Mouse (Mus musculus) spleen, postnatal 4 days (tissue): ENCODE results near the gene Eaf2.
A peak's percentile ranks its signal among the peaks of the same experiment; 100 is the strongest.

Experiments
- DNase-seq, 2 experiments: peaks; one replicate each; pipeline ENCODE4 v3.0.0; 2022; ENCODE audit warnings: low spot score in 2 of 2

Eaf2 gene

GRCm38 (mm10) chr16:36770830-36771229 is 104.0 kb downstream of the Eaf2 start:
- no peak for DNase-seq

DNA sequence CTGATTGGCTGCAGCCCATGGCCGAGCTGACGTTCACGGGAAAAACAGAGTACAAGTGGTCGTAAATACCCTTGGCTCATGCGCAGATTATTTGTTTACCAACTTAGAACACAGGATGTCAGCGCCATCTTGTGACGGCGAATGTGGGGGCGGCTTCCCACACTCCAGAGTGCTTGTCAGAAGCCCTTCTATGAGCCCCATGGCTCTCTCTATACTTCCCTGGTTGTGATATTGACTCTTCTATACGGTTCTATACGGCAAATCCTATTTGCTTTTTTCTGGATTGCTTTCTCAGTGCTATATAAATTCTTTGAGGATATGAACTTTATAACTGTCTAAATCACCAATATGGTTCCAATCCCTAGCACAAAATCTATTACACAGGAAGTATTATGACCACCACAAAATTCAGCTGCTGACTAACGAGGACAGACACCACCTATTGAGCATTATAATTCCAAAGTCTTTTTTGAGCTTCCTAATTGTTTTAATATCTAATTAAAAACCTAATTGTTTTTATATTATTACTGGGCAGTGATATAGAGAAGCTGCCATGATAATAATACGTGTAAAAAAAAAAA is 104.5 kb downstream of the Eaf2 start:
- DNase-seq = peak in 1 of 2 experiments; percentile 22

- no peak for DNase-seq
Measured at GRCm38 (mm10) chr16:36751979-36752378, 122.8 kb downstream of the Eaf2 start.

GRCm38 (mm10) chr16:36747767-36748166 is 127.0 kb downstream of the Eaf2 start:
- no peak for DNase-seq

- no peak for DNase-seq
Measured at GRCm38 (mm10) chr16:36747068-36747467, 127.7 kb downstream of the Eaf2 start.

DNA sequence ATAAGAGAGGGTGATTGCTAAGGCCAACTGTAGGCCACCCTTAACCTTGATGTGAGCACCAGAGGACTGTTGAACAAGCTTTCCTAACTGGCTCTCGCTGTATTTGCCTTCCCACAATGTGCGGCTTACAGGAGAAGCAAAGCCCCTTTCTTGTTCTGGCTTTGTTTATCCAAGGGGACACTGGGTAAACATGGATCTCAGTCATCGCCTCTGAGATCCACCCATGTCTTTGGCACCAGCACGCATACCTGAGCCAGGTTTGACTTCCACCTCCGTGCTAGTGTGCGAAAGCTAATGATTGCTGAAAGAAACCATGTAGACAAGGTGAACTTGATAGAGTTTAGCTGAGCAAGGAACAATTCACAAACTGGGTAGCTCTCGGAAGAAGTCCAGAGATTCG is 131.2 kb downstream of the Eaf2 start:
- no peak for DNase-seq
